Mouse (Mus musculus): ENCODE measurements around the gene Hoxd8. TPM values are rescaled to one million over a fixed set of nuclear protein-coding genes. Genes with fewer than 3 reads are reported as not detected.

The Hoxd8 gene
- polyA plus RNA-seq, 1 experiment from 2014 or later: 0.82 TPM

DNA sequence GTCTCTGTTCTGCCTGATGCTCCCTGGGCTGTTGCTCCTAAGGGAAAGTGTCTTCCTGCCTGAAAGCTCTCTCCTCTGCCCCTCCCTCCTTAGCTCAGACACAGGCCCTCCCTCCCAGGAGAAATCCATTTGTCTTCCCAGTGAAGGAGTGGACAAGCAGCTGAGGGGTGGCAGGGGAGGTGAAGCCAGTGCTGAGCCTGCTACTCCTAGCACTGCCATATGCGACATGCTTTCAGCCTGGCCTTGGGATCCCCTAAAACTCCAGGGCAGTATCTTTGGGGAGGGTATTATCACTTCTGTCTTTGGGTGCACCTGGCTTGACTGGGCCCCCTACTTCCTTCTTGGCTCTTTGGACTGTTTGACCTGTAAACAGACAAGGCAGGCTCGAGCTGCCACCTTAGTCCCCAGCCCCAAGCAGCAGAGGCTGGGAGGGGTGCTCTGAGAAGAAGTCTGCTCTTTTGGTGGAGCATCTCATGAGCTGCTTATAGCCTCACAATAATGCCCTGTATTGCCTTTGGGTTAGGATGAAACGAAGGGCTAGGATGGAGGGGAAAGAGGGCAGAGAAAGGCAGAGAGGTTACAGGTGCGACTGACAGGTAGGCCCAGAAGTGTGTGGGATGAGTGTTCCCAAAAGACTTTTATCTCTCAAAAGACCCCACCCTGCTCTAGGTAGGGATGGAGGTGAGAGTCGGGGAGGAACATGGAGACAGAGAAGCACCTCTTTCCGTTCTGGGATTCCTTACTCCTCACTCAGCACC lies 41.3 kb downstream of the Hoxd8 start:
- H3K4me2 ChIP-seq: no peak overlapping the region
- peaks cover 98% of the 10 kb centered on the region for H3K27me3 ChIP-seq (replicated peaks; ENCODE audit: control insufficient read depth, insufficient read depth, low read length)
- no peak overlapping the region for H3K9ac ChIP-seq (ENCODE audit: low read depth, low read length)
- H3K4me1 ChIP-seq (replicated peaks; ENCODE audit: control insufficient read depth, insufficient read depth, low read length): peaks cover 4% of the 10 kb centered on the region; the same call in 1 of the 2 replicates
- DNase-seq (ENCODE audit: low spot score) (peak; percentile 33), ATAC-seq (replicated peaks; ENCODE audit: low FRiP score) (no peak)
- no peak overlapping the region for H3K27ac ChIP-seq (ENCODE audit: low read depth, low read length)
- no peaks in the 10 kb centered on the region for H3K9me3 ChIP-seq (ENCODE audit: control insufficient read depth, low read length)
- WGBS: 11% methylated on average over 6 of the region's 6 CpGs
- no peaks in the 10 kb centered on the region for H3K36me3 ChIP-seq (ENCODE audit: control insufficient read depth, insufficient read depth, low read length)
- H3K4me3 ChIP-seq (ENCODE audit: low read depth, low read length): no peak overlapping the region

DNA sequence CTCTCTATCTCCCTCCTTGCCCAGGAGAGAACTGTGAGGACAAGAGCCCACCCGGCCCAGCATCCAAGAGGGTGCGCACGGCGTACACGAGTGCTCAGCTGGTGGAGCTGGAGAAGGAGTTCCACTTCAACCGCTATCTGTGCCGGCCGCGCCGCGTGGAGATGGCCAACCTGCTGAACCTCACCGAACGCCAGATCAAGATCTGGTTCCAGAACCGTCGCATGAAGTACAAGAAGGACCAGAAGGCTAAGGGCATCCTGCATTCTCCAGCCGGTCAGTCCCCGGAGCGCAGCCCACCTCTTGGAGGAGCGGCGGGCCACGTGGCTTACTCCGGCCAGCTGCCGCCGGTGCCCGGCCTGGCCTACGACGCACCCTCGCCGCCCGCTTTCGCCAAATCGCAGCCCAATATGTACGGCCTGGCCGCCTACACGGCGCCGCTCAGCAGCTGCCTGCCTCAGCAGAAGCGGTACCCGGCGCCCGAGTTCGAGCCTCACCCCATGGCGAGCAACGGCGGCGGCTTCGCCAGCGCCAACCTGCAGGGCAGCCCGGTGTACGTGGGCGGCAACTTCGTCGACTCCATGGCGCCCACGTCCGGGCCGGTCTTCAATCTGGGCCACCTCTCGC lies 42.0 kb downstream of the Hoxd8 start:
- WGBS: 4% methylated on average over 58 of the region's 58 CpGs
- peak overlapping the region; percentile 12; the same call in 1 of the 2 replicates for H3K4me2 ChIP-seq
- DNase-seq (ENCODE audit: low spot score): peak; percentile 38
- no peak overlapping the region for H3K9ac ChIP-seq (ENCODE audit: low read depth, low read length)
- H3K4me3 ChIP-seq (ENCODE audit: low read depth, low read length): no peak overlapping the region; the same call in 1 of the 2 replicates
- H3K27ac ChIP-seq (ENCODE audit: low read depth, low read length): no peak overlapping the region
- peaks cover 98% of the 10 kb centered on the region for H3K27me3 ChIP-seq (replicated peaks; ENCODE audit: control insufficient read depth, insufficient read depth, low read length)
- no peak; the same call in 1 of the 2 replicates for ATAC-seq (replicated peaks; ENCODE audit: low FRiP score)
- 0 out of 2 replicates have a peak, but pooled peaks cover 4% of the 10 kb centered on the region for H3K4me1 ChIP-seq (replicated peaks; ENCODE audit: control insufficient read depth, insufficient read depth, low read length)
- no peaks in the 10 kb centered on the region for H3K9me3 ChIP-seq (ENCODE audit: control insufficient read depth, low read length)
- H3K36me3 ChIP-seq (ENCODE audit: control insufficient read depth, insufficient read depth, low read length): no peaks in the 10 kb centered on the region

DNA sequence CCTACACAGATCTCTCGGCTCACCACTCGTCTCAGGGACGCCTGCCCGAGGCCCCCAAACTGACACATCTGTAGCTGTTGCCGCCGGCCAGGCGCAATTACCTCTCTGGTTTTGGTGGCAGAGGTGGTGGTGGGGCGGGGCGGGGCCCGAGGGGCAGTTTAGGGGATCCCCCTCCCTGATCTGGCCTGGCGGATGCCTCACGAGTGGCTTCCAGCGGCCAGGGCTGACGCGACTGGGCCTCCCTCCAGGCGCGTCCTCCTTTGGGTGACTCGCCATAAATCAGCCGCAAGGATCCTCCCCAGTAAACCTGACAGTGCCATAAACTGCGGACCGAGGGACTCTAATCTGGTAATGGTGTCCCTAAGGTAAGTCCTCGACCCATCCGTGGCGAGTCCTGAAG lies 42.6 kb downstream of the Hoxd8 start:
- no peak overlapping the region; the same call in 1 of the 2 replicates for H3K4me3 ChIP-seq (ENCODE audit: low read depth, low read length)
- H3K4me1 ChIP-seq (replicated peaks; ENCODE audit: control insufficient read depth, insufficient read depth, low read length): 0 out of 2 replicates have a peak, but pooled peaks cover 4% of the 10 kb centered on the region
- H3K9ac ChIP-seq (ENCODE audit: low read depth, low read length): no peak overlapping the region
- peaks cover 98% of the 10 kb centered on the region for H3K27me3 ChIP-seq (replicated peaks; ENCODE audit: control insufficient read depth, insufficient read depth, low read length)
- no peak for ATAC-seq (replicated peaks; ENCODE audit: low FRiP score)
- WGBS: 6% methylated on average over 24 of the region's 24 CpGs
- H3K9me3 ChIP-seq (ENCODE audit: control insufficient read depth, low read length): no peaks in the 10 kb centered on the region
- no peak overlapping the region for H3K27ac ChIP-seq (ENCODE audit: low read depth, low read length)
- H3K36me3 ChIP-seq (ENCODE audit: control insufficient read depth, insufficient read depth, low read length): no peaks in the 10 kb centered on the region
- peak; percentile 36 for DNase-seq (ENCODE audit: low spot score)
- H3K4me2 ChIP-seq: 0 out of 2 replicates have a peak overlapping the region, but pooled peaks have one; percentile 12

DNA sequence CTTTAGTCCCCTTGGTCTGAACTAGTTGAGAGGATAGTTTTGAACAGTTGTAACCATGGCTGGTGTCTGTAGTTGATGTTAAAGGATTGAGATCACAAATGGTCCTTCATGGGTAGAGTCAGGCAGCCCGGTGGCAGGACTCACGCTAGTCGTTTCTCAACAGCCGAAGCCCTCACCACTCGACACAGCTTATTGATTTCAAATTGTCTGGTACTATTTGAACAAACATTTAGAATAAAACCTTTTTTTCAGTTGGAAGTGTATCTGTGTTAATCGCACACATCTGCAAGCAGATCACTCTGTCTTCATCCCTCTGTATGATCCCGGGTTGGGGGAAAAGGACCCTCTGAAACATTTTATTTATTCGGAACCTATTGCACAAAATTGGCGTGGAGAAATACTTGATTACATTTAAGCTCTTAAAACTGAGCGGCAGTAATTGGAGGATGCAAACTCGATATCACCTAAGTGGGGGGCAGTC lies 43.3 kb downstream of the Hoxd8 start:
- H3K27me3 ChIP-seq (replicated peaks; ENCODE audit: control insufficient read depth, insufficient read depth, low read length): peaks cover 98% of the 10 kb centered on the region
- peaks cover 4% of the 10 kb centered on the region; the same call in 1 of the 2 replicates for H3K4me1 ChIP-seq (replicated peaks; ENCODE audit: control insufficient read depth, insufficient read depth, low read length)
- no peak overlapping the region for H3K27ac ChIP-seq (ENCODE audit: low read depth, low read length)
- WGBS: 16% methylated on average over 11 of the region's 11 CpGs
- DNase-seq (ENCODE audit: low spot score): peak; percentile 34
- no peak for ATAC-seq (replicated peaks; ENCODE audit: low FRiP score)
- H3K4me3 ChIP-seq (ENCODE audit: low read depth, low read length): no peak overlapping the region
- H3K4me2 ChIP-seq: no peak overlapping the region
- no peaks in the 10 kb centered on the region for H3K9me3 ChIP-seq (ENCODE audit: control insufficient read depth, low read length)
- H3K36me3 ChIP-seq (ENCODE audit: control insufficient read depth, insufficient read depth, low read length): no peaks in the 10 kb centered on the region
- H3K9ac ChIP-seq (ENCODE audit: low read depth, low read length): no peak overlapping the region

- Histone ChIP-seq H3K9ac (ENCODE audit: low read depth, low read length) (no peak overlapping the region), H3K9me3 (ENCODE audit: control insufficient read depth, low read length) (no peaks in the 10 kb centered on the region), H3K4me2 (no peak overlapping the region), H3K4me1 (replicated peaks; ENCODE audit: control insufficient read depth, insufficient read depth, low read length) (peaks cover 4% of the 10 kb centered on the region; the same call in 1 of the 2 replicates), H3K27me3 (replicated peaks; ENCODE audit: control insufficient read depth, insufficient read depth, low read length) (peaks cover 100% of the 10 kb centered on the region), H3K36me3 (ENCODE audit: control insufficient read depth, insufficient read depth, low read length) (no peaks in the 10 kb centered on the region), H3K27ac (ENCODE audit: low read depth, low read length) (no peak overlapping the region), H3K4me3 (ENCODE audit: low read depth, low read length) (no peak overlapping the region)
- no peak for ATAC-seq (replicated peaks; ENCODE audit: low FRiP score)
- 13% methylated on average over 9 of the region's 9 CpGs for WGBS
- DNase-seq (ENCODE audit: low spot score): no peak
Measured at GRCm38 (mm10) chr2:74748436-74748995, 44.1 kb downstream of the Hoxd8 start.

DNA sequence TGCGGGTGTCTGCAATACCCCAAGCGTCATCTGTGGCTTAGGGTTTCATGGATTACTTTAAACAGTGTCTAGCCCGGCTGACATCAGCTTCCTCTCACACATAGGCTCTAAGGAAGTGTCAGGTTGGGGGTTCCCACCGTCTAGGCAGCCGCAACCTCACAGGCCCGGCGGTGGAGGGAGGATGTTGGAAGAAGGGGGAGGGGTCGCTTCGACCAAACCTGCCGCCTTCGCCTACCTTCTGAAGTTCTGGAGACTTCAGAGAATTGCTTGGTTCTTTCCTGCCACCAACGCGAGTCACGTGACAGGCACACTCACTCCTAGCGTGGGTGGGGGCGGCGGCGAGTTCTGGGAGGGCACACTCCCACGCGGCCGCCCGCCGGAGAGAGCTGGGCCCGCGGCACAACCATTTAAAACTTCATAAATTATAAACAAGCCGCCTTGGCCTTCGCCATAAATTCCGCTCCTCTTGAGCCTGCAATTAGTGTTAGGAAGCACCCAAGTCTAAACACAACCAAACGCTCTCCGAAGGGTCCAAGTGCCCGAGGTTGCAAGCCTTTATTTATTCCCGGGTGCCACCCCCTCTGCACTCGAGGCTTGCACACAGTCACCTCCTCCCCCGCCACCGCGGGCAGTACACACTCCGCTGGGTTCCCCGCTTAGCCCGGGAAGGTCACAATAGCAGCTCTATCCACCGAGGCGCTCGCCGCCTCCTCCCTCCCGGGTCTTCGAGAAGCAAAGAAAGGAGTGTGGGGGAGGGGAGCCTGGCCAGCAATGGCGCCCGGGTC lies 45.1 kb downstream of the Hoxd8 start:
- H3K36me3 ChIP-seq (ENCODE audit: control insufficient read depth, insufficient read depth, low read length): no peaks in the 10 kb centered on the region
- H3K4me1 ChIP-seq (replicated peaks; ENCODE audit: control insufficient read depth, insufficient read depth, low read length): peaks cover 4% of the 10 kb centered on the region; the same call in 1 of the 2 replicates
- H3K27me3 ChIP-seq (replicated peaks; ENCODE audit: control insufficient read depth, insufficient read depth, low read length): peaks cover 100% of the 10 kb centered on the region
- H3K27ac ChIP-seq (ENCODE audit: low read depth, low read length): no peak overlapping the region
- H3K9ac ChIP-seq (ENCODE audit: low read depth, low read length): no peak overlapping the region
- no peak for ATAC-seq (replicated peaks; ENCODE audit: low FRiP score)
- peak overlapping the region; percentile 60 for H3K4me2 ChIP-seq
- H3K9me3 ChIP-seq (ENCODE audit: control insufficient read depth, low read length): no peaks in the 10 kb centered on the region
- peak overlapping the region; percentile 30 for H3K4me3 ChIP-seq (ENCODE audit: low read depth, low read length)
- peak; percentile 49 for DNase-seq (ENCODE audit: low spot score)
- 2% methylated on average over 47 of the region's 47 CpGs for WGBS

DNA sequence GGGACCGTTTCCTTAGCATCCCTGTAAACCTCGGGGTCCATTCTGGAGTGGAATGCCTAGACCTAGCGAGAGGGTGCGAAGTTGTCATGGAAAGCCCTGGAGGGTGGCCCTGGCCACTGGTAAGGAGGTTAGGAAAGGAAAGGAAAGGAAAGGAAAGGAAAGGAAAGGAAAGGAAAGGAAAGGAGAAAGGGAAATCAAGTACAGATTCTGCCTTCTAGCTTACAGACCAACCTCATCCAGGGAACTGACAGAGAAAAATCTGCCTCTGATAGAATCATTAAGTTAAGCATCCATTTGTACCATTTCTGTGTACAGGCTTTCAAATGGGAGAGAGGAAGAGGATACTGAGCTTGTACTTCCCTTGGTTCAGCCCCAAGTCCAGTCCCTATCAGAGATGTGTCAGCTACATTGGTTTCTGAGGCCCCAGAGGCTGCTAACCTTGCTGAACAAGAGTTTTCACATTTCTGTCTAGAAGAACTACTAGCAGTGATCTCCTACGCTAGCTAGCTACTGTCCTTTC lies 46.4 kb downstream of the Hoxd8 start:
- 36% methylated on average over 5 of the region's 5 CpGs for WGBS
- DNase-seq (ENCODE audit: low spot score) (no peak), ATAC-seq (replicated peaks; ENCODE audit: low FRiP score) (no peak)
- H3K4me3 ChIP-seq (ENCODE audit: low read depth, low read length): no peak overlapping the region
- no peaks in the 10 kb centered on the region for H3K9me3 ChIP-seq (ENCODE audit: control insufficient read depth, low read length)
- H3K4me2 ChIP-seq: no peak overlapping the region
- H3K27me3 ChIP-seq (replicated peaks; ENCODE audit: control insufficient read depth, insufficient read depth, low read length): peaks cover 97% of the 10 kb centered on the region
- H3K4me1 ChIP-seq (replicated peaks; ENCODE audit: control insufficient read depth, insufficient read depth, low read length): peaks cover 4% of the 10 kb centered on the region; the same call in 1 of the 2 replicates
- no peaks in the 10 kb centered on the region for H3K36me3 ChIP-seq (ENCODE audit: control insufficient read depth, insufficient read depth, low read length)
- H3K27ac ChIP-seq (ENCODE audit: low read depth, low read length): no peak overlapping the region
- no peak overlapping the region for H3K9ac ChIP-seq (ENCODE audit: low read depth, low read length)

DNA sequence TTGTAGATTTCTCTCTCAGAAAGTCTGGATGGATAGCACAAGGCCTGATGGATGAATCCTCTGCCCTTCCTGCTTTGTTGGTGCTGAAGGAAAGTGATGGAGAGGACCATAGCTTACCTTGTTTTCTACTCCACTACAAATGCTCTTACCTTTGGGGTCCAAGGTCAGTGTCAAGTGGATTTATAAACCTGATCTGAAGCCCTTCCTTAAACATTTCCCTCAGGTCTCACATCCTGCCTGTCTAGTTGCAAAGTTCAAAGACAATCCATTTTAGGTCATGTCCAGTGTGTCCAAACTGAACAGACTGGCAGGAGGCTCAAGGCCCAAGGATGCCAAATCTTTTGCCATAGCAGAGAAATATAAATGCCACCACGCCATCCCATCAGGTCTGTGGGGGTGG lies 47.4 kb downstream of the Hoxd8 start:
- DNase-seq (ENCODE audit: low spot score) (no peak), ATAC-seq (replicated peaks; ENCODE audit: low FRiP score) (no peak)
- Histone ChIP-seq H3K27me3 (replicated peaks; ENCODE audit: control insufficient read depth, insufficient read depth, low read length) (peaks cover 86% of the 10 kb centered on the region), H3K4me2 (no peak overlapping the region), H3K4me1 (replicated peaks; ENCODE audit: control insufficient read depth, insufficient read depth, low read length) (peaks cover 4% of the 10 kb centered on the region; the same call in 1 of the 2 replicates), H3K9me3 (ENCODE audit: control insufficient read depth, low read length) (no peaks in the 10 kb centered on the region), H3K4me3 (ENCODE audit: low read depth, low read length) (no peak overlapping the region), H3K36me3 (ENCODE audit: control insufficient read depth, insufficient read depth, low read length) (no peaks in the 10 kb centered on the region), H3K9ac (ENCODE audit: low read depth, low read length) (no peak overlapping the region), H3K27ac (ENCODE audit: low read depth, low read length) (no peak overlapping the region)
- 61% methylated on average over 1 of the region's 1 CpGs for WGBS

Data from liver, embryonic 11.5 days (tissue).